Mouse (Mus musculus): ENCODE results near the gene Efr3b.

- TF ChIP-seq CTCF (IDR thresholded peaks at IDR 0.05; ENCODE audit: low read depth, low read length) (no peak), POLR2AphosphoS5 (IDR thresholded peaks at IDR 0.05; ENCODE audit: insufficient replicate concordance, low read depth, low read length) (no peak)
Measured at GRCm38 (mm10) chr12:4036157-4036556, 2.6 kb downstream of the Efr3b start.
